Comparison of ENCODE assay signal across 14 mouse cellular contexts in the genomic region with DNA sequence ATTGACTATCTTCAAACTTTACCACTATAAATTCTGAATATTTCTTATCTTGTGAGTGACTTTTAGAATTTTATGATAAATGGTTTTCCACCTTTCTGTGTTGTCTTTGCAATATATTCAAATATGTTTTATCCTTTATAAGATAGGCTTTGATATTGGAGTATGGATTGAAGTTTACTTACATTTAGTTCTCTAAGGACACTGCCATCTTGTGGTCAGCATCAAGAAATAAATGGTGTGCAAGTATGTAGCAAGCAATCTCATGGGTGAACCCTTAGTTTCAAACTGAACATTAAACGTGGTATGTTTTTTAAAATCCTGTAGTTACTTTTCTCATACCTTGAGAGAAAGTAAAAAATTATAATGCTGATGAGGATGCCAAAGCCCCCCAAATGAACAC.
DNase-seq lines count a peak whose midpoint lies in the region; ATAC-seq and TF ChIP-seq lines count a peak whose summit lies in the region.
"Had no signal": no experiment of that assay in that cellular context is flagged by ENCODE, and none has a peak within 500 bp of the region (broad histone marks: within the 10 kb centered on the region; RNA-seq: fewer than 3 reads in every experiment).

No protein-coding gene starts in this region.

- H3K36me3 ChIP-seq in lung, embryonic 14.5 days (ENCODE audit: insufficient read depth): no peaks in the 10 kb centered on the region
- H3K36me3 ChIP-seq: limb, embryonic 12.5 days had no signal

- TF ChIP-seq CTCF in lung, embryonic 14.5 days (IDR thresholded peaks at IDR 0.05; ENCODE audit: low read depth): peak; percentile 46
- TF ChIP-seq CTCF in lung, adult 2 months (IDR thresholded peaks at IDR 0.05; ENCODE audit: insufficient read depth, low read length): no peak

- TF ChIP-seq POLR2A in lung, adult 2 months (IDR thresholded peaks at IDR 0.05; ENCODE audit: borderline replicate concordance, extremely low read depth, low read depth, low read length): no peak

- no peaks in the 10 kb centered on the region for H3K27me3 ChIP-seq in lung, embryonic 14.5 days (ENCODE audit: insufficient read depth, low read length)
- H3K27me3 ChIP-seq: CH12.LX; limb, embryonic 12.5 days had no signal

- peak; percentile 72; the same call in 1 of the 2 replicates for ATAC-seq in frontal cortex, adult (ENCODE audit: low TSS enrichment)
- no peak for ATAC-seq in lung, embryonic 14.5 days (ENCODE audit: insufficient read depth)

- no peak for DNase-seq in frontal cortex, postnatal 14 days (ENCODE audit: low spot score in 2 of 2)
- DNase-seq in lung, embryonic 14.5 days: peak; percentile 63
- no peak for DNase-seq in lung, adult 2 months
- DNase-seq in NIH3T3 (ENCODE audit: low read depth): peak; percentile 44
- peak; percentile 20 for DNase-seq in retina, postnatal 1 day
- DNase-seq in gastrocnemius, postnatal 4 days (ENCODE audit: low spot score in 2 of 2): no peak
- no peak for DNase-seq in cerebellum, postnatal 36 days
- DNase-seq: adrenal gland, postnatal 10 days; cerebellum, adult 11-12 months; gastrocnemius, postnatal 36 days had no signal

- 46% methylated on average over 1 of the region's 1 CpGs for WGBS in lung, embryonic 14.5 days
- WGBS in lung, adult 2 months: 23% methylated on average over 1 of the region's 1 CpGs

- no peak overlapping the region for H3K27ac ChIP-seq in lung, embryonic 14.5 days (ENCODE audit: low read depth)
- H3K27ac ChIP-seq: limb, embryonic 12.5 days had no signal

- H3K4me1 ChIP-seq in lung, embryonic 14.5 days (ENCODE audit: insufficient read depth): no peaks in the 10 kb centered on the region
- no peaks in the 10 kb centered on the region for H3K4me1 ChIP-seq in lung, adult 2 months (ENCODE audit: control insufficient read depth, insufficient read depth, low read length)
- H3K4me1 ChIP-seq: limb, embryonic 12.5 days had no signal

- no peak overlapping the region for H3K9ac ChIP-seq in lung, embryonic 14.5 days
- H3K9ac ChIP-seq: limb, embryonic 12.5 days had no signal

- no peak overlapping the region for H3K4me2 ChIP-seq in lung, embryonic 14.5 days
- H3K4me2 ChIP-seq: limb, embryonic 12.5 days had no signal

- no peaks in the 10 kb centered on the region for H3K9me3 ChIP-seq in lung, embryonic 14.5 days (ENCODE audit: low read depth, low read length)
- H3K9me3 ChIP-seq: limb, embryonic 12.5 days had no signal

- no peak overlapping the region for H3K4me3 ChIP-seq in lung, embryonic 14.5 days (ENCODE audit: low read depth, low read length)
- no peak overlapping the region for H3K4me3 ChIP-seq in lung, adult 2 months (replicated peaks; ENCODE audit: extremely low read depth, low read depth, low read length)
- H3K4me3 ChIP-seq: erythroblast, embryonic 14.5 days; limb, embryonic 12.5 days had no signal

Comparison
In these comparisons a context has a peak if more than half of its experiments do, and no peak if none do; other contexts are left out.
1. DNase-seq: peak in lung, embryonic 14.5 days (single experiment), NIH3T3 (single experiment) and retina, postnatal 1 day (single experiment); none in frontal cortex, postnatal 14 days (0 of 2), lung, adult 2 months (single experiment), gastrocnemius, postnatal 4 days (0 of 2) and cerebellum, postnatal 36 days (0 of 2).